Mouse (Mus musculus) intestine, postnatal 0 days (tissue): ENCODE measurements at regions not wholly inside any gene's neighbourhood (a gene's known extent, or its start where the extent isn't known, plus 50 kb on each side); places are given as distances from the start of the nearest gene placed in this dataset.
A peak's percentile ranks its signal among the peaks of the same experiment; 100 is the strongest.

Experiments used
- ATAC-seq: fragments of 200-750 bp; cut with Nextera tagmentation; 2 replicates; pipeline ENCODE4 v1.8.0; 2017; ENCODE audit warnings: mild to moderate bottlenecking, moderate TSS enrichment, moderate library complexity
- H3K27ac ChIP-seq: fragments of 300-500 bp; sonication (generic); 2 replicates; pipeline ENCODE4 v1.5.1; 2014; ENCODE audit warnings: mild to moderate bottlenecking, low read depth, low read length, moderate library complexity
- H3K27me3 ChIP-seq: fragments of 300-500 bp; sonication (generic); replicated peaks from 2 replicates; pipeline ENCODE4 v1.6.1; 2014; ENCODE audit warnings: low read length, mixed read lengths; ENCODE audit not compliant: control insufficient read depth, insufficient read depth
- H3K36me3 ChIP-seq: fragments of 300-500 bp; sonication (generic); 2 replicates; pipeline ENCODE4 v1.6.1; 2014; ENCODE audit warnings: mild to moderate bottlenecking, moderate library complexity; ENCODE audit not compliant: control insufficient read depth, insufficient read depth
- H3K4me1 ChIP-seq: fragments of 300-500 bp; sonication (generic); replicated peaks from 2 replicates; pipeline ENCODE4 v1.6.1; 2014; ENCODE audit warnings: antibody characterized with exemption, low read length, mixed read lengths; ENCODE audit not compliant: control insufficient read depth, insufficient read depth
- H3K4me2 ChIP-seq: fragments of 300-500 bp; sonication (generic); replicated peaks from 2 replicates; pipeline ENCODE4 v1.6.1; 2014; ENCODE audit warnings: low read depth, mild to moderate bottlenecking, moderate library complexity
- H3K4me3 ChIP-seq: fragments of 300-500 bp; sonication (generic); 2 replicates; pipeline ENCODE4 v1.5.1; 2014; ENCODE audit warnings: low read depth, low read length
- H3K9ac ChIP-seq: fragments of 300-500 bp; sonication (generic); 2 replicates; pipeline ENCODE4 v1.6.1; 2014; ENCODE audit warnings: mild to moderate bottlenecking, low read depth, low read length
- H3K9me3 ChIP-seq: fragments of 300-500 bp; sonication (generic); 2 replicates; pipeline ENCODE4 v1.6.1; 2016; ENCODE audit warnings: mixed run types; ENCODE audit not compliant: control insufficient read depth
- CTCF ChIP-seq: sonication (generic); IDR thresholded peaks from 2 replicates; pipeline ENCODE4 v1.5.1; 2016; ENCODE audit warnings: low read depth, mild to moderate bottlenecking, control low read depth, antibody characterized with exemption, moderate library complexity
- WGBS: fragments of 180-500 bp; shearing (Covaris S2); extraction: QIAGEN DNeasy Blood & Tissue Kit; methylation state at CpG from one replicate; pipeline ENCODE4 v1.1.7; 2014; 5-methylcytosine and 5-hydroxymethylcytosine counted together

- no peak overlapping the region for H3K9ac ChIP-seq
- no peaks in the 10 kb centered on the region for H3K27me3 ChIP-seq
- 86% methylated on average over 8 of the region's 8 CpGs for WGBS
- no peaks in the 10 kb centered on the region for H3K36me3 ChIP-seq
- no peak overlapping the region for H3K4me3 ChIP-seq
- H3K4me2 ChIP-seq = no peak overlapping the region
- H3K9me3 ChIP-seq = no peaks in the 10 kb centered on the region
- no peak overlapping the region for H3K27ac ChIP-seq
- no peaks in the 10 kb centered on the region for H3K4me1 ChIP-seq
- ATAC-seq = no peak
- TF ChIP-seq CTCF = no peak
Measured at GRCm38 (mm10) chr8:107642241-107642640, 54.0 kb upstream of the Psmd7 start.

GRCm38 (mm10) chr8:107647936-107648335 is 59.7 kb upstream of the Psmd7 start:
- WGBS = 84% methylated on average over 8 of the region's 8 CpGs
- Histone ChIP-seq H3K27ac (no peak overlapping the region), H3K4me1 (no peaks in the 10 kb centered on the region), H3K4me2 (no peak overlapping the region), H3K9ac (no peak overlapping the region), H3K27me3 (no peaks in the 10 kb centered on the region), H3K36me3 (no peaks in the 10 kb centered on the region), H3K4me3 (no peak overlapping the region), H3K9me3 (no peaks in the 10 kb centered on the region)
- no peak for ATAC-seq
- no peak for TF ChIP-seq CTCF

GRCm38 (mm10) chr8:107650306-107650705 is 62.0 kb upstream of the Psmd7 start:
- H3K27me3 ChIP-seq = no peaks in the 10 kb centered on the region
- no peak for ATAC-seq
- 88% methylated on average over 9 of the region's 9 CpGs for WGBS
- no peak overlapping the region for H3K27ac ChIP-seq
- TF ChIP-seq CTCF = peak; percentile 39
- H3K9me3 ChIP-seq = no peaks in the 10 kb centered on the region
- no peaks in the 10 kb centered on the region for H3K36me3 ChIP-seq
- no peak overlapping the region for H3K9ac ChIP-seq
- H3K4me3 ChIP-seq = no peak overlapping the region
- H3K4me1 ChIP-seq = no peaks in the 10 kb centered on the region
- H3K4me2 ChIP-seq = no peak overlapping the region

- Histone ChIP-seq H3K4me2 (no peak overlapping the region), H3K4me1 (no peaks in the 10 kb centered on the region), H3K36me3 (no peaks in the 10 kb centered on the region), H3K27ac (no peak overlapping the region), H3K9me3 (no peaks in the 10 kb centered on the region), H3K27me3 (no peaks in the 10 kb centered on the region), H3K9ac (no peak overlapping the region), H3K4me3 (no peak overlapping the region)
- WGBS = 91% methylated on average over 11 of the region's 11 CpGs
- TF ChIP-seq CTCF = no peak
- ATAC-seq = no peak
Measured at GRCm38 (mm10) chr8:107651424-107651823, 63.2 kb upstream of the Psmd7 start.

GRCm38 (mm10) chr8:107652226-107652625 is 64.0 kb upstream of the Psmd7 start:
- 57% methylated on average over 8 of the region's 8 CpGs for WGBS
- Histone ChIP-seq H3K4me1 (no peaks in the 10 kb centered on the region), H3K4me2 (no peak overlapping the region)

GRCm38 (mm10) chr8:107653711-107654110 is 65.4 kb upstream of the Psmd7 start:
- H3K4me2 ChIP-seq = no peak overlapping the region
- TF ChIP-seq CTCF = no peak
- WGBS = 90% methylated on average over 10 of the region's 10 CpGs

More at GRCm38 (mm10) chr8:107652226-107652625, 64.0 kb upstream of the Psmd7 start:
- no peaks in the 10 kb centered on the region for H3K36me3 ChIP-seq
- H3K27ac ChIP-seq = no peak overlapping the region
- ATAC-seq = no peak
- TF ChIP-seq CTCF = no peak
- no peak overlapping the region for H3K4me3 ChIP-seq
- no peaks in the 10 kb centered on the region for H3K9me3 ChIP-seq
- H3K27me3 ChIP-seq = no peaks in the 10 kb centered on the region
- no peak overlapping the region for H3K9ac ChIP-seq

GRCm38 (mm10) chr8:107656622-107657021 is 68.4 kb upstream of the Psmd7 start:
- no peaks in the 10 kb centered on the region for H3K9me3 ChIP-seq
- WGBS = 76% methylated on average over 5 of the region's 5 CpGs

More at GRCm38 (mm10) chr8:107653711-107654110, 65.4 kb upstream of the Psmd7 start:
- Histone ChIP-seq H3K4me1 (no peaks in the 10 kb centered on the region), H3K27me3 (no peaks in the 10 kb centered on the region), H3K27ac (no peak overlapping the region), H3K36me3 (no peaks in the 10 kb centered on the region), H3K9ac (no peak overlapping the region), H3K9me3 (no peaks in the 10 kb centered on the region), H3K4me3 (no peak overlapping the region)
- ATAC-seq = no peak

More at GRCm38 (mm10) chr8:107656622-107657021, 68.4 kb upstream of the Psmd7 start:
- TF ChIP-seq CTCF = peak; percentile 39
- no peak for ATAC-seq
- no peak overlapping the region for H3K27ac ChIP-seq
- no peak overlapping the region for H3K4me3 ChIP-seq
- no peak overlapping the region for H3K4me2 ChIP-seq
- no peaks in the 10 kb centered on the region for H3K36me3 ChIP-seq
- H3K4me1 ChIP-seq = no peaks in the 10 kb centered on the region
- H3K27me3 ChIP-seq = no peaks in the 10 kb centered on the region
- no peak overlapping the region for H3K9ac ChIP-seq
